Mouse (Mus musculus): Measurements from ENCODE around the gene Phyhd1. TPM values are rescaled to one million over a fixed set of nuclear protein-coding genes. Genes with fewer than 3 reads are reported as not detected.

Phyhd1 gene
- 18.9 and 19.2 TPM in 2 replicates for polyA plus RNA-seq (2015; fragmentation: Nextera tagmentation; extraction: Ambion mirVana)

DNA sequence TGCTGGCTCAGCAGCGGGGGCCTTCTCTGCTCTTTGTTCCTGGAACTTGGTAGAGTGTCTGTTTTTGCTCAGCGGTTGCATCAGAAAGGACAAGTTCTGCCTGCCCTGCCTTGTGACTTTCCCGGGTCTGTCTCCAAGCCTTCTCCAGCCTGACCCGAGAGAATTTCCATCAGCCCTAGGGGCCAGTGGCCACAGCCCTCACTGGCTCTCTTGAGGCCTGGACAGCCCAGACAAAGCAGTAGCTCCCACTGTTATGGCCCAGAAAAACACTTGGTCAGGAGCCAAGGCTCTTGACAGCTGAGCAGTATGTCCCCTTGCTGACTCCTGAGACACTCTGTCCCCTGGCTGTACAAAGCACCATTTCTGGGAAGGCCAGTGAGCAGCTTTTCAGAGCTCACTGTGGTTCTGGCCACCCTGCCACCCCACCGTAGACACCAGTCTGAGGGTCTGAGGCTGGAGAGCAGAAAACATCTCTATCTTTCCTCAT lies at the start of gene Phyhd1:
Gene Phyhd1, plus strand, starts transcription at position 437 of the 487 bp plus-strand sequence.
- DNase-seq (ENCODE audit: low spot score) = peak; percentile 81

GRCm38 (mm10) chr2:30216293-30216692 lies 49.7 kb upstream of the Phyhd1 start:
- no peak for ATAC-seq (replicated peaks; ENCODE audit: low FRiP score, low read depth)
- H3K27me3 ChIP-seq (ENCODE audit: insufficient read depth, low read length) = no peaks in the 10 kb centered on the region
- H3K27ac ChIP-seq = no peak overlapping the region
- H3K36me3 ChIP-seq (ENCODE audit: insufficient read depth, low read length) = no peaks in the 10 kb centered on the region
- WGBS = 95% methylated on average over 5 of the region's 5 CpGs
- no peak overlapping the region for H3K9ac ChIP-seq (ENCODE audit: low read depth, low read length)
- H3K4me2 ChIP-seq (ENCODE audit: low read length) = no peak overlapping the region
- no peaks in the 10 kb centered on the region for H3K4me1 ChIP-seq (replicated peaks; ENCODE audit: insufficient read depth, low read length)
- H3K9me3 ChIP-seq (replicated peaks; ENCODE audit: low read length) = no peaks in the 10 kb centered on the region
- DNase-seq (ENCODE audit: low spot score) = no peak
- no peak for TF ChIP-seq CTCF (IDR thresholded peaks at IDR 0.05; ENCODE audit: low read depth)
- H3K4me3 ChIP-seq (replicated peaks; ENCODE audit: low read depth, low read length) = no peak overlapping the region

More for the DNA sequence above, at the start of gene Phyhd1:
- Histone ChIP-seq H3K4me3 (replicated peaks; ENCODE audit: low read depth, low read length) (no peak within 1 kb of the TSS), H3K27ac (peak within 1 kb of the TSS; percentile 94), H3K9me3 (replicated peaks; ENCODE audit: low read length) (no peaks in the 10 kb centered on the region), H3K4me1 (replicated peaks; ENCODE audit: insufficient read depth, low read length) (peaks cover 26% of the 10 kb centered on the region), H3K36me3 (ENCODE audit: insufficient read depth, low read length) (peaks cover 21% of the 10 kb centered on the region; the same call in 1 of the 2 replicates), H3K4me2 (ENCODE audit: low read length) (peak within 1 kb of the TSS; percentile 45), H3K9ac (ENCODE audit: low read depth, low read length) (peak within 1 kb of the TSS; percentile 49), H3K27me3 (ENCODE audit: insufficient read depth, low read length) (no peaks in the 10 kb centered on the region)
- peak; percentile 53 for ATAC-seq (replicated peaks; ENCODE audit: low FRiP score, low read depth)
- 41% methylated on average over 5 of the region's 5 CpGs for WGBS
- TF ChIP-seq CTCF (IDR thresholded peaks at IDR 0.05; ENCODE audit: low read depth) = no peak; the same call in 1 of the 2 replicates

DNA sequence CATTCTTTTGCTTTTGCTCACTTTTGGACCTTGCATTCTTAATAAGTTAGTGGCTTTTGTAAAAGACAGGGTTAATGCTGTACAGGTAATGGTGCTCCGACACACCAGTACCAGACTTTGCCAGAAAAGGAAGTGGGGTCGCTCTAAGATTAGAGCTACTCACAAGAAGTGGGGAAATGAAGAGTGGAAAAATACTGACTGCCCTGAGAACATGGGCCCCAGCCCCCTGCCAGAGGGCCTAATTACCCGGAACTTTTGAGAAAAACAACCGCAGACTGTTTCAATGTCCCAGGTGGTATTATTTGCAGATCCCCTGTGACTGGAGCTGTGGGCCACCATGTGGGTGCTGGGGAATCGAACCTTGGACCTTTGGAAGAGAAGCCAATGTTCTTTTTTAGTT lies 30.4 kb upstream of the Phyhd1 start:
- DNase-seq (ENCODE audit: low spot score) = peak; percentile 10
- Histone ChIP-seq H3K4me3 (replicated peaks; ENCODE audit: low read depth, low read length) (no peak overlapping the region), H3K27ac (no peak overlapping the region), H3K9ac (ENCODE audit: low read depth, low read length) (no peak overlapping the region), H3K27me3 (ENCODE audit: insufficient read depth, low read length) (no peaks in the 10 kb centered on the region), H3K4me2 (ENCODE audit: low read length) (no peak overlapping the region), H3K4me1 (replicated peaks; ENCODE audit: insufficient read depth, low read length) (peaks cover 19% of the 10 kb centered on the region), H3K36me3 (ENCODE audit: insufficient read depth, low read length) (0 out of 2 replicates have a peak, but pooled peaks cover 2% of the 10 kb centered on the region), H3K9me3 (replicated peaks; ENCODE audit: low read length) (no peaks in the 10 kb centered on the region)
- ATAC-seq (replicated peaks; ENCODE audit: low FRiP score, low read depth) = no peak
- peak; percentile 18; the same call in 1 of the 2 replicates for TF ChIP-seq CTCF (IDR thresholded peaks at IDR 0.05; ENCODE audit: low read depth)
- WGBS = 60% methylated on average over 5 of the region's 5 CpGs

- Histone ChIP-seq H3K4me3 (replicated peaks; ENCODE audit: low read depth, low read length) (peak overlapping the region; percentile 86), H3K4me1 (replicated peaks; ENCODE audit: insufficient read depth, low read length) (peaks cover 19% of the 10 kb centered on the region), H3K4me2 (ENCODE audit: low read length) (peak overlapping the region; percentile 78), H3K36me3 (ENCODE audit: insufficient read depth, low read length) (peaks cover 11% of the 10 kb centered on the region; the same call in 1 of the 2 replicates), H3K9me3 (replicated peaks; ENCODE audit: low read length) (no peaks in the 10 kb centered on the region), H3K27ac (peak overlapping the region; percentile 74), H3K9ac (ENCODE audit: low read depth, low read length) (peak overlapping the region; percentile 50), H3K27me3 (ENCODE audit: insufficient read depth, low read length) (no peaks in the 10 kb centered on the region)
- WGBS = 2% methylated on average over 18 of the region's 18 CpGs
- no peak for TF ChIP-seq CTCF (IDR thresholded peaks at IDR 0.05; ENCODE audit: low read depth)
- DNase-seq (ENCODE audit: low spot score) = peak; percentile 66
- ATAC-seq (replicated peaks; ENCODE audit: low FRiP score, low read depth) = no peak
Observed at GRCm38 (mm10) chr2:30236426-30237198, 29.4 kb upstream of the Phyhd1 start.

DNA sequence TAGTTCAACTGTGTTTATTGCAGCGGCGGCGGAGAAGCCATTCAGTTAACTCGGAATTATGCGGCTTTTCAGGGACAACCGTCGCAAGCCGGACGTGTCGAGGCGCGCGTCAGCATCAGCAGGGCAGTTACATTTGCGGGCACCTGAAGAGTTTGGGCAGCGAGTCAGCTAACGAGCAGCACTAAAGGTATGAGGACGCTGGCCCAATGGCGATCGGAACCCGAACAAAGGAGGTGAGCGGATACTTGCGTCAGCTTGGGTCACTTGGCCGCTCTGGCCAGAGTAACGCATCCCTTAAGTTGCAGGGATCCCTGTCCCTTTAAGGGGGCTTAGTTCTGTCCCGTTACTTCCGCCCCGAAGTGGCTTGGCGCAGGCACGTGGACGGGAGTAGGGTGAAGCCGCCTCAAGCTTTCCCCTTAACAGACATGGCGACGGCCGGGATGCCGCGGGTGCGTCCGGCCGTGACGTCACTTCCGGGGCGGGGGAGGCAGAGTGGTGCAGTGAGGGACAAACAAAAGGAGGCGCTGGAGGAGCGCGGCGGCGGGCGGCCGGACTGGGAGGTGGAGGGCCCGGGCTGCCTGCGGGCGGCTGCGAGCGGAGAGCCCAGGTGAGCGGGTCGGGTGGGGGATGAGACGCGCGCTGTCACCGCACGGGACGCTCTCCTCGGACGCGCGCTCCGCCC lies 28.7 kb upstream of the Phyhd1 start, which contains the start of gene Lrrc8a:
Gene Lrrc8a, plus strand, starts transcription at position 517 of the 682 bp plus-strand sequence.
- H3K27me3 ChIP-seq (ENCODE audit: insufficient read depth, low read length) = no peaks in the 10 kb centered on the region
- peak within 1 kb of the TSS; percentile 91 for H3K27ac ChIP-seq
- peak; percentile 56 for TF ChIP-seq CTCF (IDR thresholded peaks at IDR 0.05; ENCODE audit: low read depth)
- H3K4me3 ChIP-seq (replicated peaks; ENCODE audit: low read depth, low read length) = peak within 1 kb of the TSS; percentile 86
- H3K36me3 ChIP-seq (ENCODE audit: insufficient read depth, low read length) = peaks cover 11% of the 10 kb centered on the region; the same call in 1 of the 2 replicates
- peak; percentile 99 for DNase-seq (ENCODE audit: low spot score)
- ATAC-seq (replicated peaks; ENCODE audit: low FRiP score, low read depth) = peak; percentile 95
- H3K9me3 ChIP-seq (replicated peaks; ENCODE audit: low read length) = no peaks in the 10 kb centered on the region
- H3K9ac ChIP-seq (ENCODE audit: low read depth, low read length) = peak within 1 kb of the TSS; percentile 83
- H3K4me2 ChIP-seq (ENCODE audit: low read length) = peak within 1 kb of the TSS; percentile 78
- under 1% methylated on average over 52 of the region's 67 CpGs for WGBS
- H3K4me1 ChIP-seq (replicated peaks; ENCODE audit: insufficient read depth, low read length) = peaks cover 19% of the 10 kb centered on the region

GRCm38 (mm10) chr2:30237881-30238280 lies 28.1 kb upstream of the Phyhd1 start:
- ATAC-seq (replicated peaks; ENCODE audit: low FRiP score, low read depth) (peak; percentile 85), DNase-seq (ENCODE audit: low spot score) (peak; percentile 83)
- no peaks in the 10 kb centered on the region for H3K27me3 ChIP-seq (ENCODE audit: insufficient read depth, low read length)
- TF ChIP-seq CTCF (IDR thresholded peaks at IDR 0.05; ENCODE audit: low read depth) = no peak
- H3K9ac ChIP-seq (ENCODE audit: low read depth, low read length) = peak overlapping the region; percentile 83
- peak overlapping the region; percentile 78 for H3K4me2 ChIP-seq (ENCODE audit: low read length)
- H3K9me3 ChIP-seq (replicated peaks; ENCODE audit: low read length) = no peaks in the 10 kb centered on the region
- 0% methylated on average over 20 of the region's 42 CpGs for WGBS
- peak overlapping the region; percentile 91 for H3K27ac ChIP-seq
- peak overlapping the region; percentile 86 for H3K4me3 ChIP-seq (replicated peaks; ENCODE audit: low read depth, low read length)
- H3K36me3 ChIP-seq (ENCODE audit: insufficient read depth, low read length) = peaks cover 11% of the 10 kb centered on the region; the same call in 1 of the 2 replicates
- H3K4me1 ChIP-seq (replicated peaks; ENCODE audit: insufficient read depth, low read length) = peaks cover 19% of the 10 kb centered on the region

All from kidney, postnatal 0 days (tissue).